Mouse (Mus musculus) hindbrain, embryonic 13.5 days (tissue): ENCODE results near the gene Plekhs1. TPM values are rescaled to one million over a fixed set of nuclear protein-coding genes. Genes with fewer than 3 reads are reported as not detected.

ENCODE experiments used
- ATAC-seq: fragments of 200-750 bp; cut with Nextera tagmentation; 2 replicates; pipeline ENCODE4 v1.8.0; 2017; ENCODE audit warnings: moderate TSS enrichment; ENCODE audit not compliant: low FRiP score
- H3K27ac ChIP-seq: fragments of 300-500 bp; sonication (generic); 2 replicates; pipeline ENCODE4 v1.5.1; 2015; ENCODE audit warnings: inconsistent platforms, mild to moderate bottlenecking, moderate library complexity
- H3K27me3 ChIP-seq: fragments of 300-500 bp; sonication (generic); 2 replicates; pipeline ENCODE4 v1.6.1; 2015; ENCODE audit warnings: mild to moderate bottlenecking, inconsistent platforms
- H3K36me3 ChIP-seq: fragments of 300-500 bp; sonication (generic); 2 replicates; pipeline ENCODE4 v1.6.1; 2015; ENCODE audit warnings: mild to moderate bottlenecking, inconsistent platforms
- H3K4me1 ChIP-seq: fragments of 300-500 bp; sonication (generic); replicated peaks from 2 replicates; pipeline ENCODE4 v1.6.1; 2015; ENCODE audit warnings: inconsistent platforms
- H3K4me2 ChIP-seq: fragments of 300-500 bp; sonication (generic); 2 replicates; pipeline ENCODE4 v1.6.1; 2015; ENCODE audit warnings: inconsistent platforms, mild to moderate bottlenecking, moderate library complexity
- H3K4me3 ChIP-seq: fragments of 300-500 bp; sonication (generic); 2 replicates; pipeline ENCODE4 v1.5.1; 2015; ENCODE audit warnings: mild to moderate bottlenecking, inconsistent platforms
- H3K9ac ChIP-seq: fragments of 300-500 bp; sonication (generic); 2 replicates; pipeline ENCODE4 v1.6.1; 2015; ENCODE audit warnings: mild to moderate bottlenecking, inconsistent platforms
- H3K9me3 ChIP-seq: fragments of 300-500 bp; sonication (generic); 2 replicates; pipeline ENCODE4 v1.6.1; 2016; ENCODE audit warnings: inconsistent platforms
- WGBS: fragments of 180-500 bp; shearing (Covaris S2); methylation state at CpG from one replicate; pipeline ENCODE4 v1.1.7; 2015; 5-methylcytosine and 5-hydroxymethylcytosine counted together
- polyA plus RNA-seq: library from polyadenylated mRNA; unstranded; fragments of >200 nt; fragmentation: Nextera tagmentation; extraction: Ambion mirVana; gene quantifications from 2 replicates; pipeline ENCODE4 v1.2.1, GENCODE M21; 2015

The Plekhs1 gene
- polyA plus RNA-seq, 1 experiment from 2014 or later, result 0.16 TPM

DNA sequence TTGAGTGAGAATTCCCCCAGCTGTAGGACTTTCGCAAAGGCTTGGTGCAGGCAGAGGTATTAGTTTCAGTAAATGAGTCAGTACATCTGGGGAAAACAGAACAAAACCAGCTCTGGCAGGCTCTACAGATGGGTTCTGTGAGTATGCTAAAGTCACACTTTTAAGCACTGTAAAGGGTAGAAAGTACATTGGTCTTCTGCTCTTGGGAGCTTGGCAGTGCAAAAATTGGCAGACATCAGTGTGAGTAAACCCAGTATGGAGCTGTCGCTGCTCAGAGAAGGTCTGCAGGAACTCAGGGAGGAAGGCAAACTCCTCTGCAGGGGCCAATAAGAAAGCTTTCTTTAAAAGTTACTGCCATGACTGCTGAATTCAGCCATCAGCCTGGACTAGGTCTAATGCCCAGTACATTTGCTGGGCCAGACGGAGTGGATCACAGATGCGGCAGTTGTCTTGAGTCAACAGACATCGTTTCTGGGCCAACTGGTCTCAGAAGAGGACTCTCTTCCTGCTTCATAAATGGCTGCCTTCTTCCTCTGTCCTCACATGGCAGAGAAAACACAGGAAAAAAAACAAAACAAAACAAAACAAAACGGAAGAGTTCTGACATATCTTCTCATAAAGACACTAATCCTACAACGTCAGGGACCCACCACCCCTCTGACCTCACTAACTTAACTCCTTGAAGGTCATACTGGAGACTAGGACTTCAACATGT is 22.9 kb upstream of the Plekhs1 start:
- 88% methylated on average over 7 of the region's 7 CpGs for WGBS
- no peaks in the 10 kb centered on the region; the same call in 1 of the 2 replicates for H3K4me1 ChIP-seq
- no peak for ATAC-seq

DNA sequence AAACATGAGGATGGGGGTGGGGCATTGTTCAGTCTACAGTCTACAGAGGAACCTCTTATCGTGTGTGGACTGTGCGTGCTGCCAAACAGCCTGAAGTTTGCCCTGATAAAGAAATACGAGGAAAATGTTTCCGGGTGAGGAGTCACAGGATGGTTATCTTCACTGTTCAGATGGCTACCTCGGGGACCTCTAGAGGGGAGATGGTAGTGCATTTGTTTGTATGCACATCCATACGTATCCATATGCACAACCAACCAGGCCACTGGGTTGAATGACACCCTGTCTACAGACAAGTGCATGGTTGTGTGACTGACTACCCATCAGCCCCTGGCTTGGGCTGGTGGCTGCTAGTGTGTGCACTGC is 22.4 kb upstream of the Plekhs1 start:
- Histone ChIP-seq H3K4me2 (no peak overlapping the region), H3K27ac (no peak overlapping the region), H3K27me3 (no peaks in the 10 kb centered on the region), H3K36me3 (no peaks in the 10 kb centered on the region), H3K4me3 (no peak overlapping the region), H3K4me1 (no peaks in the 10 kb centered on the region; the same call in 1 of the 2 replicates), H3K9ac (no peak overlapping the region), H3K9me3 (no peaks in the 10 kb centered on the region)
- ATAC-seq, result no peak
- WGBS, result 91% methylated on average over 6 of the region's 6 CpGs

More for the DNA sequence above, 22.9 kb upstream of the Plekhs1 start:
- Histone ChIP-seq H3K9ac (no peak overlapping the region), H3K36me3 (no peaks in the 10 kb centered on the region), H3K27me3 (0 out of 2 replicates have a peak, but pooled peaks cover 2% of the 10 kb centered on the region), H3K4me2 (no peak overlapping the region), H3K9me3 (no peaks in the 10 kb centered on the region), H3K4me3 (no peak overlapping the region), H3K27ac (no peak overlapping the region)

- ATAC-seq, result no peak
- WGBS, result 85% methylated on average over 14 of the region's 14 CpGs
- Histone ChIP-seq H3K4me2 (no peak overlapping the region), H3K36me3 (no peaks in the 10 kb centered on the region), H3K9ac (no peak overlapping the region), H3K27me3 (no peaks in the 10 kb centered on the region), H3K27ac (no peak overlapping the region), H3K9me3 (no peaks in the 10 kb centered on the region), H3K4me1 (0 out of 2 replicates have a peak, but pooled peaks cover 2% of the 10 kb centered on the region), H3K4me3 (no peak overlapping the region)
Measured at GRCm38 (mm10) chr19:56443445-56443844, 18.0 kb upstream of the Plekhs1 start.

DNA sequence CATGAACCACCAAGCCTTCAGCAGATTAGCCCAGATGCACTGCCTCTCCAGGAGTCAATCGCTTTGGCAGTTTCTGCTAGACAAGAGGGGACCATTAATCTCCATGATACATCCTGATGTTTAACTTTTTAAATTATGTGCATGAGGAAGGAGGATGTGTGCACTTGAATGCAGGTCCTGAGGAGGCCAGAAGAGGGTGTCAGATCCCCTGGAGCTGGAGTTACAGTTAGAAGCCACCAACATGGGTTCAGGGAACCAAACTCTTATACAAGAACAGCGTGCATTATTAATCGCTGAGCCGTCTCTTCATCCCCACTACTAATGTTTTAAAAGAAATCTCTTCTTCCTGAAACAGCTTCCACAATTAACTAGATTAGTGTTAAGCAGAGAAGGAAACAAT is 12.7 kb upstream of the Plekhs1 start:
- 96% methylated on average over 4 of the region's 4 CpGs for WGBS
- H3K4me3 ChIP-seq, result no peak overlapping the region
- H3K9ac ChIP-seq, result no peak overlapping the region
- no peak overlapping the region for H3K27ac ChIP-seq
- no peaks in the 10 kb centered on the region for H3K27me3 ChIP-seq
- H3K4me1 ChIP-seq, result 0 out of 2 replicates have a peak, but pooled peaks cover 2% of the 10 kb centered on the region
- ATAC-seq, result no peak
- H3K9me3 ChIP-seq, result no peaks in the 10 kb centered on the region
- H3K4me2 ChIP-seq, result no peak overlapping the region
- no peaks in the 10 kb centered on the region for H3K36me3 ChIP-seq

DNA sequence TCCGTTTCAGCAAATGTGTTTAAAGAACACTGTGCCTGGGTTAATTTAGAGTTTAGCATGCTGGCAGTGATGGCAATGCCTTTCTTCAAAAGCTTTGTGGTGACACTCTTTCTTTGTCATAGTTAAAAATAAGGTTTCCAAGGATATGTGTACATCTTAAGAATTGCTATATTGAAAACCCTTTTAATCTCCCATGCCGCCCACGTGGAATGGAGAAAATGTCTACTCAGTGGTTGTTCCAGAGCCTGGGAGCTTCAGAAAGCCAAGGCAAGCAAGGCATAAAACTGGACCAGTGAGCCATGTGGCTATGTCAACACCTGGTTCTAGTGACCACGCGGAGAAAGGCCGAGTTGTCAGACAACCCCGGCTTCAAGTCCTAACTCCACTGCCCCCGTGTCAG is 11.9 kb upstream of the Plekhs1 start:
- ATAC-seq, result no peak
- 93% methylated on average over 8 of the region's 8 CpGs for WGBS
- H3K4me2 ChIP-seq, result no peak overlapping the region
- H3K9ac ChIP-seq, result no peak overlapping the region
- no peaks in the 10 kb centered on the region for H3K27me3 ChIP-seq
- no peak overlapping the region for H3K27ac ChIP-seq
- H3K9me3 ChIP-seq, result no peaks in the 10 kb centered on the region
- H3K4me3 ChIP-seq, result no peak overlapping the region
- H3K4me1 ChIP-seq, result 0 out of 2 replicates have a peak, but pooled peaks cover 2% of the 10 kb centered on the region
- no peaks in the 10 kb centered on the region for H3K36me3 ChIP-seq

- Histone ChIP-seq H3K4me3 (no peak overlapping the region), H3K36me3 (no peaks in the 10 kb centered on the region), H3K27ac (no peak overlapping the region), H3K4me1 (no peaks in the 10 kb centered on the region), H3K27me3 (no peaks in the 10 kb centered on the region), H3K4me2 (no peak overlapping the region), H3K9me3 (no peaks in the 10 kb centered on the region), H3K9ac (no peak overlapping the region)
- no peak for ATAC-seq
- 92% methylated on average over 5 of the region's 5 CpGs for WGBS
Measured at GRCm38 (mm10) chr19:56450892-56451291, 10.5 kb upstream of the Plekhs1 start.

DNA sequence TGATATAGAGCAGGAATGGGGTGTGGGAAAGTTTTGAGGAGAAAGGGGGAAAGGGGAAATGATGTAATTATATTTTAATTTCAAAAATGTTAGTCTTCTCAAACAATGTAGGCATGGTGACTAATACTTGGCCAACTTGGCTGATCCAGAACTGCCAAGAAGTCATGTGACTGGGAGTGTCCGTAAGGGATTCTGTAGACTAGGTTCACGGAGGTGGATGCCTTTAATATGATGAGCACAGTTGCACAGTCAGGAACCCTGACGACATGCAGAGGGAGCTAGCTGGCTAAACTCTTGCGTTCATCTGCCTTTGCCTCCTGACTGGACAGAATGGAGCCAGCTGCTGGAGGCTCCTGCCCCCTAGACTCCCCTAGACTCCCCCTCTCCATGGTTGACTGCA is 9.6 kb upstream of the Plekhs1 start:
- Histone ChIP-seq H3K27ac (no peak overlapping the region), H3K4me2 (no peak overlapping the region), H3K36me3 (no peaks in the 10 kb centered on the region), H3K9me3 (no peaks in the 10 kb centered on the region), H3K9ac (no peak overlapping the region), H3K4me3 (no peak overlapping the region), H3K27me3 (no peaks in the 10 kb centered on the region), H3K4me1 (no peaks in the 10 kb centered on the region)
- ATAC-seq, result no peak
- 86% methylated on average over 4 of the region's 4 CpGs for WGBS

DNA sequence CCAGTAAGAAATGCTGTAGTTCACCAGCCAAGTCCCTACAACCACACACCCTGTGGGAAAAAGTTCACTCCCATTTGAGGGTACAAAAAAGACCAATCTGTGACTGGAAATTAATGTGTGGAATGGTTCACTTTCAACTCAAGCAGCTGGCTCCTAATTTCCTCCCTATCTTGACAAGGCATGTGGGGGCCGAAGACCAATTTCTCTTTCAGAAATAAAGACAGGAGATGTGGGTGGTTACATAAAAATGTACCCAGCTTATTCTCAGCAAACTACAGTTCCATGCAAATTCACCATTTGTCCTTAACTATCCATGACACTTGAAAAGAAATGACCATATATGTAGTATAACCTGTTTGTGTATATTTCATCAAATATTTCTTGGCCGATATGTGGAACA is 9.0 kb upstream of the Plekhs1 start:
- Histone ChIP-seq H3K27ac (no peak overlapping the region), H3K4me2 (no peak overlapping the region), H3K27me3 (no peaks in the 10 kb centered on the region), H3K9ac (no peak overlapping the region), H3K9me3 (no peaks in the 10 kb centered on the region), H3K36me3 (no peaks in the 10 kb centered on the region), H3K4me3 (no peak overlapping the region), H3K4me1 (no peaks in the 10 kb centered on the region)
- 97% methylated on average over 2 of the region's 2 CpGs for WGBS
- ATAC-seq, result no peak

DNA sequence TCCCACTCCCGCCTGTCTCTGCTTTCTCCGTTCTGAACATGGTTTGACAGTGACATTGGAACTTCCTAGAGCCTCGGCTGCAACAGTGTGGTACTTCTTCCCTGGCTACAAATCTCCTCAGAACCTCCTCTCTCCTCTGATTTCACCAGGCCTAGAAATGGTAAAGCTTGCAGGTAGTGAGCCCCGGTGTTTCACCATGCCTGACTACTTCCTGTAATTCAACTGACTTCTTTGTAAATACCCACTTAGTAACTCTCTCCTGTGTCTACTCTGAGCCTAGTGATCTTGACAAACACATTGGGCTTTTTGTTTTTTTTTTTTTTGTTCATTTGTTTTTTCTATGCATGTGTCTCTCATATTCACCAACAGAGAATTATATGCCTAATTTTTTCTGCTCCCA is 6.6 kb upstream of the Plekhs1 start:
- Histone ChIP-seq H3K4me3 (no peak overlapping the region), H3K9me3 (no peaks in the 10 kb centered on the region), H3K36me3 (no peaks in the 10 kb centered on the region), H3K9ac (no peak overlapping the region), H3K27me3 (no peaks in the 10 kb centered on the region), H3K4me2 (no peak overlapping the region), H3K4me1 (no peaks in the 10 kb centered on the region), H3K27ac (no peak overlapping the region)
- ATAC-seq, result no peak
- 77% methylated on average over 4 of the region's 4 CpGs for whole genome bisulfite sequencing

DNA sequence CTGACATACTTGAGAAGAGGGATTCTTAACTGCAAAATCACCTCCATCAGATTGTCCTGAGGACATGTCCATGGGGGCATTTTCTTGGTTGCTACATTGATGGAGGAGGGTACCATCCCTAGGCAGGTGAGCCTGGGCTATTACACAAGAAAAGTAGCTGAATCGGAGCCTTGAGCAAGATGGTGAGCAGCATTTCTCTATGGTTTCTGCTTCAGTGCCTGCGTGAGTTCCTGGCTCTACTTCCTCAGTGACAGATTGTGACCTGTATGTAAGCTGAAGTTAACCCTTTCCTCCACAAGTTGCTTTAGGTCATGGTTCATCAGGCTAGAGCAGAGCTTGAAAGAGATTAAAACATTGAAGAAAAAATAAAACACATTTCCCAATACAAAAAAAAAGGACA is 6.1 kb upstream of the Plekhs1 start:
- Histone ChIP-seq H3K4me1 (no peaks in the 10 kb centered on the region), H3K9ac (no peak overlapping the region), H3K27me3 (no peaks in the 10 kb centered on the region), H3K4me2 (no peak overlapping the region), H3K4me3 (no peak overlapping the region), H3K36me3 (no peaks in the 10 kb centered on the region), H3K27ac (no peak overlapping the region), H3K9me3 (no peaks in the 10 kb centered on the region)
- ATAC-seq, result no peak
- WGBS, result 43% methylated on average over 2 of the region's 2 CpGs

DNA sequence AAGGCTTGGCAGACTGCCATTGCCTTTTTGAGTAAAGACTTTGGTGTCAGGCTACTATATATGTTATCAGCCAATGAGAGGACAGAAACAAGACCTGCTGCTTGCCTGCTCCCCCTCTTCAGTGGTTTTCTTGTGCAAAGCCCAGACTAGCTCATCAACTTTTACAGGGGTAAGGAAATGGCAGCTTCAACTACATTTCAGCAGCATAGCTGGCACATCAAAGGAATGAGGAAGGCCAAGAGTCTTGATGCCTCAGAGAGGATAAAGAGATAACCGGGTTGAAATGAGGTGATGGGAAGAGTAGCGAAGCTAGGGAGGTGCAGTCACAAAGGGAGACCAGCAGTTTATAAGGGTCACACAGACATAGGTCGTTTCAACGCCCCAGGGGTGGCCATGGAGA is 3.9 kb upstream of the Plekhs1 start:
- ATAC-seq, result no peak
- Histone ChIP-seq H3K4me1 (no peaks in the 10 kb centered on the region), H3K9ac (no peak overlapping the region), H3K36me3 (no peaks in the 10 kb centered on the region), H3K4me3 (no peak overlapping the region), H3K27me3 (no peaks in the 10 kb centered on the region), H3K27ac (no peak overlapping the region), H3K4me2 (no peak overlapping the region), H3K9me3 (no peaks in the 10 kb centered on the region)
- WGBS, result 90% methylated on average over 4 of the region's 4 CpGs

- H3K27ac ChIP-seq, result no peak overlapping the region
- no peaks in the 10 kb centered on the region for H3K36me3 ChIP-seq
- H3K4me1 ChIP-seq, result no peaks in the 10 kb centered on the region
- ATAC-seq, result no peak
- H3K4me2 ChIP-seq, result no peak overlapping the region
- 87% methylated on average over 10 of the region's 10 CpGs for WGBS
- no peaks in the 10 kb centered on the region for H3K9me3 ChIP-seq
- H3K27me3 ChIP-seq, result no peaks in the 10 kb centered on the region
- H3K4me3 ChIP-seq, result no peak overlapping the region
- H3K9ac ChIP-seq, result no peak overlapping the region
Measured at GRCm38 (mm10) chr19:56459154-56460050, 2.0 kb upstream of the Plekhs1 start.
